Mouse (Mus musculus): ENCODE measurements at regions not wholly inside any gene's neighbourhood (a gene's known extent, or its start where the extent isn't known, plus 50 kb on each side); places are given as distances from the start of the nearest gene placed in this dataset.
"Not testable (repeated sequence)": the region's sequence is repeated elsewhere in the genome, so short reads cannot be mapped to it uniquely, and the experiment has no call there.

GRCm38 (mm10) chr13:118055546-118055945, 330.9 kb upstream of the B430218F22Rik start:
- DNase-seq (ENCODE audit: low read depth, low spot score): not testable (repeated sequence)

GRCm38 (mm10) chr13:118065518-118065917, 320.9 kb upstream of the B430218F22Rik start:
- no peak for DNase-seq (ENCODE audit: low read depth, low spot score)

GRCm38 (mm10) chr13:118068038-118068437, 318.4 kb upstream of the B430218F22Rik start:
- DNase-seq (ENCODE audit: low read depth, low spot score): peak; percentile 58

- DNase-seq (ENCODE audit: low read depth, low spot score): no peak
These were observed 300.1 kb upstream of the B430218F22Rik start for GRCm38 (mm10) chr13:118086306-118086705.

GRCm38 (mm10) chr13:118086966-118087365, 299.5 kb upstream of the B430218F22Rik start:
- DNase-seq (ENCODE audit: low read depth, low spot score): no peak

GRCm38 (mm10) chr13:118088100-118088499, 298.3 kb upstream of the B430218F22Rik start:
- DNase-seq (ENCODE audit: low read depth, low spot score): no peak

GRCm38 (mm10) chr13:118095174-118095573, 291.3 kb upstream of the B430218F22Rik start:
- DNase-seq (ENCODE audit: low read depth, low spot score): no peak
